Mouse (Mus musculus) E14TG2a.4 (cell line): ENCODE results near the gene Dbi.

ENCODE experiments used
- CTCF ChIP-seq: conservative IDR thresholded peaks from 2 replicates; pipeline ENCODE4 v1.5.1; 2014; ENCODE audit warnings: low read length
- NANOG ChIP-seq: IDR thresholded peaks from 2 replicates; pipeline ENCODE4 v1.6.1; 2014; ENCODE audit warnings: borderline replicate concordance, low read length, mixed read lengths
- POU5F1 ChIP-seq: IDR thresholded peaks from 2 replicates; pipeline ENCODE4 v1.6.1; 2014; ENCODE audit warnings: low read length, borderline replicate concordance

- TF ChIP-seq CTCF, result no peak
- no peak for TF ChIP-seq NANOG
- no peak for TF ChIP-seq POU5F1
Measured at GRCm38 (mm10) chr1:120077746-120078410, 43.0 kb downstream of the Dbi start.
